Mouse (Mus musculus): ENCODE data around the gene Mad1l1.

Mad1l1 gene

GRCm38 (mm10) chr5:140128414-140128981 lies 192.9 kb downstream of the Mad1l1 start:
- peak; percentile 51 for DNase-seq (ENCODE audit: low spot score)

GRCm38 (mm10) chr5:140127981-140128380 lies 193.4 kb downstream of the Mad1l1 start:
- no peak for DNase-seq (ENCODE audit: low spot score)

GRCm38 (mm10) chr5:140124626-140125025 lies 196.7 kb downstream of the Mad1l1 start:
- no peak for DNase-seq (ENCODE audit: low spot score)

GRCm38 (mm10) chr5:140123640-140124366 lies 197.5 kb downstream of the Mad1l1 start:
- no peak for DNase-seq (ENCODE audit: low spot score)

GRCm38 (mm10) chr5:140123194-140123593 lies 198.2 kb downstream of the Mad1l1 start:
- DNase-seq (ENCODE audit: low spot score), result peak; percentile 34

- DNase-seq (ENCODE audit: low spot score), result no peak
Measured at GRCm38 (mm10) chr5:140121966-140122365, 199.4 kb downstream of the Mad1l1 start.

GRCm38 (mm10) chr5:140118921-140119320 lies 202.4 kb downstream of the Mad1l1 start:
- DNase-seq (ENCODE audit: low spot score), result no peak

GRCm38 (mm10) chr5:140117968-140118367 lies 203.4 kb downstream of the Mad1l1 start:
- DNase-seq (ENCODE audit: low spot score), result no peak

GRCm38 (mm10) chr5:140115434-140116271 lies 205.7 kb downstream of the Mad1l1 start:
- DNase-seq (ENCODE audit: low spot score), result no peak

- no peak for DNase-seq (ENCODE audit: low spot score)
Measured at GRCm38 (mm10) chr5:140114512-140115060, 206.8 kb downstream of the Mad1l1 start.

GRCm38 (mm10) chr5:140113281-140113680 lies 208.1 kb downstream of the Mad1l1 start:
- no peak for DNase-seq (ENCODE audit: low spot score)

- no peak for DNase-seq (ENCODE audit: low spot score)
Measured at GRCm38 (mm10) chr5:140110024-140110423, 211.3 kb downstream of the Mad1l1 start.

- no peak for DNase-seq (ENCODE audit: low spot score)
Measured at GRCm38 (mm10) chr5:140107907-140108306, 213.4 kb downstream of the Mad1l1 start.

GRCm38 (mm10) chr5:140106051-140106450 lies 215.3 kb downstream of the Mad1l1 start:
- DNase-seq (ENCODE audit: low spot score), result no peak

- DNase-seq (ENCODE audit: low spot score), result no peak
Measured at GRCm38 (mm10) chr5:140104891-140105290, 216.5 kb downstream of the Mad1l1 start.

GRCm38 (mm10) chr5:140102731-140103130 lies 218.6 kb downstream of the Mad1l1 start:
- DNase-seq (ENCODE audit: low spot score), result peak; percentile 38

GRCm38 (mm10) chr5:140101409-140102009 lies 219.8 kb downstream of the Mad1l1 start:
- DNase-seq (ENCODE audit: low spot score), result no peak

GRCm38 (mm10) chr5:140098711-140099110 lies 222.6 kb downstream of the Mad1l1 start:
- no peak for DNase-seq (ENCODE audit: low spot score)

GRCm38 (mm10) chr5:140095203-140095602 lies 226.1 kb downstream of the Mad1l1 start:
- no peak for DNase-seq (ENCODE audit: low spot score)

GRCm38 (mm10) chr5:140093489-140093888 lies 227.9 kb downstream of the Mad1l1 start:
- DNase-seq (ENCODE audit: low spot score), result no peak

- DNase-seq (ENCODE audit: low spot score), result no peak
Measured at GRCm38 (mm10) chr5:140091601-140092000, 229.8 kb downstream of the Mad1l1 start.

- DNase-seq (ENCODE audit: low spot score), result no peak
Measured at GRCm38 (mm10) chr5:140089263-140089662, 232.1 kb downstream of the Mad1l1 start.
